27 mouse cellular contexts compared by ENCODE assay signal in the genomic region with DNA sequence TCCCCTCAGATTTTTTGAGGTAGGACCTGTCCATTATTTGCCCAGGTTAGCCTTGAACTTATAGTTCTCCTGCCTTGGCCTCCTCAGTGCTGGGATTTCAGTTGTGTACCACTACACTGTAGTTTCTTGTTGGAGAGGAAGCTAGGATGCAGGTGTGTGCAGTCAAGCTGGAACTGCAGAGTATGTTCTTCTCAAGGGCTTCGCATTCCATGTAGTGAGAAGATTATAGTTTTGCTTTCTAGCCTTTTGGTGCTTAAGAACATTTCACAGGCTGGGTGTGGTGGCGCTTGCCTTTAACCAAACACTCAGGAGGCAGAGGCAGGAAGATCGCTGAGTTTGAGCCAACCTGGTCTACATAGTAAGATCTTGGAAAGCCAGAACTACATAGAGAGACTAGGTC. TPM values are rescaled to one million over a fixed set of nuclear protein-coding genes. Genes with fewer than 3 reads are reported as not detected.
DNase-seq lines count a peak whose midpoint lies in the region; ATAC-seq and TF ChIP-seq lines count a peak whose summit lies in the region.
"Had no signal": no experiment of that assay in that cellular context is flagged by ENCODE, and none has a peak within 500 bp of the region (broad histone marks: within the 10 kb centered on the region; RNA-seq: fewer than 3 reads in every experiment).

No protein-coding gene starts in this region.

- H3K9ac ChIP-seq in hindbrain, embryonic 15.5 days = no peak overlapping the region
- H3K9ac ChIP-seq in hindbrain, embryonic 12.5 days = no peak overlapping the region
- no peak overlapping the region for H3K9ac ChIP-seq in liver, embryonic 14.5 days (replicated peaks)
- H3K9ac ChIP-seq: embryonic facial prominence, embryonic 12.5 days; forebrain, embryonic 15.5 days; kidney, embryonic 15.5 days; neural tube, embryonic 15.5 days had no signal

- H3K27me3 ChIP-seq in hindbrain, embryonic 15.5 days = no peaks in the 10 kb centered on the region
- H3K27me3 ChIP-seq in hindbrain, embryonic 12.5 days = no peaks in the 10 kb centered on the region
- H3K27me3 ChIP-seq in liver, embryonic 14.5 days (ENCODE audit: control insufficient read depth, insufficient read depth, low read length) = no peaks in the 10 kb centered on the region
- H3K27me3 ChIP-seq: embryonic facial prominence, embryonic 12.5 days; forebrain, embryonic 15.5 days; kidney, embryonic 15.5 days; megakaryocyte, embryonic 14.5 days; neural tube, embryonic 15.5 days had no signal

- 0 out of 2 replicates have a peak overlapping the region, but pooled peaks have one; percentile 6 for H3K4me2 ChIP-seq in hindbrain, embryonic 15.5 days
- H3K4me2 ChIP-seq in hindbrain, embryonic 12.5 days (replicated peaks) = no peak overlapping the region
- peak overlapping the region; percentile 29 for H3K4me2 ChIP-seq in liver, embryonic 14.5 days (ENCODE audit: low read depth)
- H3K4me2 ChIP-seq: embryonic facial prominence, embryonic 12.5 days; forebrain, embryonic 15.5 days; kidney, embryonic 15.5 days; neural tube, embryonic 15.5 days had no signal

- no peaks in the 10 kb centered on the region for H3K9me3 ChIP-seq in hindbrain, embryonic 15.5 days
- no peaks in the 10 kb centered on the region for H3K9me3 ChIP-seq in hindbrain, embryonic 12.5 days (replicated peaks)
- H3K9me3 ChIP-seq in liver, embryonic 14.5 days (ENCODE audit: control insufficient read depth, low read length) = no peaks in the 10 kb centered on the region
- H3K9me3 ChIP-seq: embryonic facial prominence, embryonic 12.5 days; forebrain, embryonic 15.5 days; G1E; kidney, embryonic 15.5 days; megakaryocyte, embryonic 14.5 days; neural tube, embryonic 15.5 days had no signal

- no peak for TF ChIP-seq EP300 in liver, embryonic 14.5 days (IDR thresholded peaks at IDR 0.05; ENCODE audit: low read depth)

- H3K36me3 ChIP-seq in hindbrain, embryonic 15.5 days = no peaks in the 10 kb centered on the region
- H3K36me3 ChIP-seq in hindbrain, embryonic 12.5 days = peaks cover 2% of the 10 kb centered on the region; the same call in 1 of the 2 replicates
- no peaks in the 10 kb centered on the region; the same call in 1 of the 2 replicates for H3K36me3 ChIP-seq in liver, embryonic 14.5 days (replicated peaks; ENCODE audit: control insufficient read depth, insufficient read depth, low read depth)
- H3K36me3 ChIP-seq: embryonic facial prominence, embryonic 12.5 days; forebrain, embryonic 15.5 days; kidney, embryonic 15.5 days; neural tube, embryonic 15.5 days had no signal

- ATAC-seq in hindbrain, embryonic 15.5 days (ENCODE audit: low FRiP score, low read depth) = no peak
- ATAC-seq in hindbrain, embryonic 12.5 days (ENCODE audit: low FRiP score) = no peak
- no peak for ATAC-seq in liver, embryonic 14.5 days (ENCODE audit: insufficient read depth)
- ATAC-seq: forebrain, embryonic 15.5 days; hindbrain, postnatal 0 days; intestine, embryonic 16.5 days had no signal

- H3K4me3 ChIP-seq in hindbrain, embryonic 15.5 days = no peak overlapping the region
- H3K4me3 ChIP-seq in hindbrain, embryonic 12.5 days = no peak overlapping the region
- H3K4me3 ChIP-seq in liver, embryonic 14.5 days (ENCODE audit: insufficient read depth in 1 of 2, low read depth in 2 of 2, low read length in 2 of 2) = no peak overlapping the region
- H3K4me3 ChIP-seq: embryonic facial prominence, embryonic 12.5 days; forebrain, embryonic 15.5 days; kidney, embryonic 15.5 days; megakaryocyte, embryonic 14.5 days; neural tube, embryonic 15.5 days had no signal

- DNase-seq in A20 (ENCODE audit: low read depth, low spot score) = peak; percentile 70
- peak; percentile 9 to 14 for DNase-seq in B cell, adult 2 months
- no peak for DNase-seq in liver, embryonic 14.5 days (ENCODE audit: low read depth in 3 of 3, low spot score in 3 of 3)
- DNase-seq in right cerebral cortex, postnatal 14 days = no peak
- DNase-seq in thymus, postnatal 14 days = no peak
- DNase-seq: adrenal gland, postnatal 10 days; cerebellum, adult 11 months; cerebellum, adult 9-11 months; embryo, embryonic 11 days; heart, postnatal 4 days; kidney, postnatal 25 days; lung, postnatal 36 days; midbrain, embryonic 14.5 days; retina, postnatal 1 day; right cerebral cortex, postnatal 25 days; thymus, adult 2 months; thymus, postnatal 4 days had no signal

- H3K27ac ChIP-seq in hindbrain, embryonic 15.5 days (replicated peaks) = no peak overlapping the region
- no peak overlapping the region for H3K27ac ChIP-seq in hindbrain, embryonic 12.5 days
- no peak overlapping the region for H3K27ac ChIP-seq in liver, embryonic 14.5 days
- H3K27ac ChIP-seq: embryonic facial prominence, embryonic 12.5 days; forebrain, embryonic 15.5 days; hindbrain, postnatal 0 days; kidney, embryonic 15.5 days; neural tube, embryonic 15.5 days had no signal

- peaks cover 39% of the 10 kb centered on the region for H3K4me1 ChIP-seq in hindbrain, embryonic 15.5 days (replicated peaks)
- peaks cover 12% of the 10 kb centered on the region for H3K4me1 ChIP-seq in hindbrain, embryonic 12.5 days
- H3K4me1 ChIP-seq in liver, embryonic 14.5 days (replicated peaks; ENCODE audit: control insufficient read depth in 2 of 2, insufficient read depth in 2 of 2, low read length in 1 of 2) = peaks cover 11 to 12% of the 10 kb centered on the region in 2 experiments

- TF ChIP-seq CTCF in liver, embryonic 14.5 days (IDR thresholded peaks at IDR 0.05; ENCODE audit: low read depth) = no peak

- WGBS in hindbrain, embryonic 15.5 days = 98% methylated on average over 3 of the region's 3 CpGs
- 97% methylated on average over 3 of the region's 3 CpGs for WGBS in hindbrain, embryonic 12.5 days
- WGBS in liver, embryonic 14.5 days (ENCODE audit: insufficient replicate concordance) = 88% methylated on average over 3 of the region's 3 CpGs

RNA-seq across cellular contexts. Expression of a gene that starts 2.8 kb away (rescaled TPM):
- polyA plus RNA-seq in hindbrain, embryonic 15.5 days (2015; fragmentation: Nextera tagmentation; extraction: Ambion mirVana) = 88.4 and 92.5 TPM in 2 replicates
- polyA plus RNA-seq in hindbrain, embryonic 12.5 days (2016; fragmentation: Nextera tagmentation; extraction: Ambion mirVana) = 86.0 and 86.9 TPM in 2 replicates
- 23.3 and 29.8 TPM in 2 replicates for polyA plus RNA-seq in liver, embryonic 14.5 days (2012; rRNA removed)
- 42.0 and 51.9 TPM in 2 replicates for polyA plus RNA-seq in liver, embryonic 14.5 days (2014; fragmentation: Nextera tagmentation; extraction: Ambion mirVana)

RNA-seq across cellular contexts. Expression of a gene that starts 25.1 kb away (rescaled TPM):
- 55.2 and 58.7 TPM in 2 replicates for polyA plus RNA-seq in hindbrain, embryonic 15.5 days (2015; fragmentation: Nextera tagmentation; extraction: Ambion mirVana)
- 41.1 and 41.3 TPM in 2 replicates for polyA plus RNA-seq in hindbrain, embryonic 12.5 days (2016; fragmentation: Nextera tagmentation; extraction: Ambion mirVana)
- polyA plus RNA-seq in liver, embryonic 14.5 days (2012; rRNA removed) = 8.4 and 11.7 TPM in 2 replicates
- 7.4 and 9.2 TPM in 2 replicates for polyA plus RNA-seq in liver, embryonic 14.5 days (2014; fragmentation: Nextera tagmentation; extraction: Ambion mirVana)

RNA-seq across cellular contexts. Expression of a gene that starts 25.2 kb away (rescaled TPM):
- polyA plus RNA-seq in hindbrain, embryonic 15.5 days (2015; fragmentation: Nextera tagmentation; extraction: Ambion mirVana) = 56.6 and 59.6 TPM in 2 replicates
- polyA plus RNA-seq in hindbrain, embryonic 12.5 days (2016; fragmentation: Nextera tagmentation; extraction: Ambion mirVana) = 54.7 and 56.2 TPM in 2 replicates
- polyA plus RNA-seq in liver, embryonic 14.5 days (2012; rRNA removed) = 23.2 and 29.1 TPM in 2 replicates
- polyA plus RNA-seq in liver, embryonic 14.5 days (2014; fragmentation: Nextera tagmentation; extraction: Ambion mirVana) = 38.3 and 42.3 TPM in 2 replicates

Comparison
In these comparisons a context has a peak if more than half of its experiments do, and no peak if none do; other contexts are left out.
1. DNase-seq: peak in A20 (single experiment) and B cell, adult 2 months (2 of 2); none in liver, embryonic 14.5 days (0 of 3), right cerebral cortex, postnatal 14 days (single experiment) and thymus, postnatal 14 days (single experiment).